In the genomic region with DNA sequence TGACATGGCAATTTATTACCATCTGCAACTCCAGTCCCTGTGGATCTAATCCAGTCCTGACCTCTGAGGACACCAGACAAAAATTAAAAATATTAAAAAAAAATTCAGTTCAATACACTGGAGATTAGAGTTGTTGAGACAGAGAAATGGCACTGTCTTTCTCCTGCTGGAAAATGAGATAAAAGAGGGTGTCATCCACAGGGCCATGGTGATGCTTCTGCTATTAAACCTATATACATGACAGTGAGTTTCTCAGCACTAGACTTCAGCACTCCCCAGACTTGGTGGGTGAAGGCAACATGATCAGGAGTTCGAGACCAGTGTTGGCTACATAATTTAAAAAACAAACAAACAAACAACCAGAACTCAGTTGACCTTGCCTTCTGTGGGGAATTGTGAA, we compare ENCODE assay signal across 10 mouse cellular contexts.
"Had no signal": no experiment of that assay in that cellular context is flagged by ENCODE, and none has a peak within 500 bp of the region (broad histone marks: within the 10 kb centered on the region; RNA-seq: fewer than 3 reads in every experiment).

No protein-coding gene starts in this region.

- H3K4me3 ChIP-seq: limb, embryonic 13.5 days; midbrain, embryonic 10.5 days; midbrain, embryonic 15.5 days; neural tube, embryonic 13.5 days had no signal

- DNase-seq: kidney, adult 9 months; left cerebral cortex, postnatal 4 days; lung, adult 18-20 months; retina, postnatal 1 day; thymus, postnatal 4 days had no signal

- H3K9me3 ChIP-seq: limb, embryonic 13.5 days; midbrain, embryonic 10.5 days; midbrain, embryonic 15.5 days; neural tube, embryonic 13.5 days had no signal

- ATAC-seq: midbrain, embryonic 15.5 days had no signal

- H3K4me2 ChIP-seq: limb, embryonic 13.5 days; midbrain, embryonic 15.5 days; neural tube, embryonic 13.5 days had no signal

- H3K27me3 ChIP-seq: limb, embryonic 13.5 days; midbrain, embryonic 15.5 days; neural tube, embryonic 13.5 days had no signal

- H3K36me3 ChIP-seq: midbrain, embryonic 10.5 days; midbrain, embryonic 15.5 days; neural tube, embryonic 13.5 days had no signal

- H3K27ac ChIP-seq: kidney, postnatal 0 days; limb, embryonic 13.5 days; midbrain, embryonic 10.5 days; neural tube, embryonic 13.5 days had no signal

- H3K4me1 ChIP-seq: limb, embryonic 13.5 days; midbrain, embryonic 10.5 days; midbrain, embryonic 15.5 days; neural tube, embryonic 13.5 days had no signal

- H3K9ac ChIP-seq: limb, embryonic 13.5 days; midbrain, embryonic 15.5 days; neural tube, embryonic 13.5 days had no signal
